Mouse (Mus musculus) kidney, embryonic 16.5 days (tissue): ENCODE data around the gene Nepn. TPM values are rescaled to one million over a fixed set of nuclear protein-coding genes. Genes with fewer than 3 reads are reported as not detected.
A peak's percentile ranks its signal among the peaks of the same experiment; 100 is the strongest.

Source experiments
- ATAC-seq: fragments of 200-750 bp; cut with Nextera tagmentation; 2 replicates; pipeline ENCODE4 v1.8.0; 2017; ENCODE audit warnings: moderate TSS enrichment; ENCODE audit not compliant: low FRiP score, low TSS enrichment
- H3K27ac ChIP-seq: fragments of 300-500 bp; sonication (generic); 2 replicates; pipeline ENCODE4 v1.5.1; 2014; ENCODE audit warnings: low read length
- H3K27me3 ChIP-seq: fragments of 300-500 bp; sonication (generic); 2 replicates; pipeline ENCODE4 v1.6.1; 2014; ENCODE audit warnings: low read length, control low read depth, mixed read lengths; ENCODE audit not compliant: insufficient read depth
- H3K36me3 ChIP-seq: fragments of 300-500 bp; sonication (generic); 2 replicates; pipeline ENCODE4 v1.6.1; 2014; ENCODE audit warnings: low read length, control low read depth, mixed read lengths; ENCODE audit not compliant: insufficient read depth
- H3K4me1 ChIP-seq: fragments of 300-500 bp; sonication (generic); 2 replicates; pipeline ENCODE4 v1.6.1; 2014; ENCODE audit warnings: low read length, control low read depth, mixed read lengths; ENCODE audit not compliant: insufficient read depth
- H3K4me2 ChIP-seq: fragments of 300-500 bp; sonication (generic); replicated peaks from 2 replicates; pipeline ENCODE4 v1.6.1; 2014; ENCODE audit warnings: low read depth, low read length
- H3K4me3 ChIP-seq: fragments of 300-500 bp; sonication (generic); 2 replicates; pipeline ENCODE4 v1.5.1; 2014; ENCODE audit warnings: mild to moderate bottlenecking, low read length
- H3K9ac ChIP-seq: fragments of 300-500 bp; sonication (generic); replicated peaks from 2 replicates; pipeline ENCODE4 v1.6.1; 2014; ENCODE audit warnings: low read length
- H3K9me3 ChIP-seq: fragments of 300-500 bp; sonication (generic); 2 replicates; pipeline ENCODE4 v1.6.1; 2016; ENCODE audit warnings: low read length, control low read depth
- WGBS: fragments of 180-500 bp; shearing (Covaris S2); extraction: QIAGEN DNeasy Blood & Tissue Kit; methylation state at CpG from one replicate; pipeline ENCODE4 v1.1.7; 2014; 5-methylcytosine and 5-hydroxymethylcytosine counted together
- polyA plus RNA-seq: library from polyadenylated mRNA; unstranded; fragments of >200 nt; fragmentation: Nextera tagmentation; extraction: Ambion mirVana; gene quantifications from 2 replicates; pipeline ENCODE4 v1.2.1, GENCODE M21; 2015

Nepn gene
- polyA plus RNA-seq, 1 experiment from 2014 or later = 0.35 TPM

DNA sequence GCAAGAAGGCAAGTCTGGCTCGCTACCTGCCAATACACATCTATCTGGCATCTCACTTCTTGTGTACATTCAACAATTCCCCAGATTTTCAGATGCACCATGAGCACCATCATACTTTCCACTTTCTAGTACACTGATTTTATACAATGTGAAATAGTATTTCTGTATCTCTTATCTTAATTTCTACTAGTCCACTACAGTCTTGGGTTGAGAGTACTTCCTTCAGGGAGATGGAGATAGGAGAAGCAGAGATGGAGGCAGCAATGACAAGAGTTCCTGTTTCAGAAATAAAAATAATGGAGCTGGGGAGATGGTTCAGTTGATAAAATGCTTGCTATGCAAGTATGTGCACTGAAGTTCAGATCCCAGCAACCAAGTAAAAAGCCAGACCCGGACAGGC lies 11.0 kb upstream of the Nepn start:
- Histone ChIP-seq H3K4me2 (no peak overlapping the region), H3K4me1 (peaks cover 17% of the 10 kb centered on the region), H3K36me3 (no peaks in the 10 kb centered on the region), H3K27ac (no peak overlapping the region), H3K9me3 (no peaks in the 10 kb centered on the region), H3K27me3 (no peaks in the 10 kb centered on the region), H3K4me3 (no peak overlapping the region), H3K9ac (no peak overlapping the region)
- WGBS = 83% methylated on average over 2 of the region's 2 CpGs
- no peak for ATAC-seq

DNA sequence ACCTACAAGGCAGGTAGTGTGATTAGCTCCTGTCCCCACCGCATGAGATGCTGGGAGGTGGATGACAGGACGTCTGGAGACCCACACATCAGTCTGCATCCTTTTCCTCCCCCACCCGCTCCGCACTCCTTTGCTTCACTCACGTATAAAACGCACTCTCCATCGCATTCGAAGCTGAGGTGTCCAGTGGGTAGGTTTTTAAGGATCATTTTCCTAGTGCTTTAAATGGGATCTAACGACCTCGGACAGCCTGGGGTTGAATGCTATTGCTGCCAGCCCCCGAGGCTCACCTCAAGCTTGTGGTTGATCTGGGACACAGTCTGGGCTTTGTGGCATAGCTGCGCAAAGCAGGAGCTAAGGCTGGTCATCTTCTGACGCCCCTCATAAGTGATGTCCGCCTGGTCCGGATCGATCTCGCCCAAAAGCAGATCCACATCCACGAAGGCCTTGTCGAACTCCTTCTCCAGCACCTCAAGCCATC lies 7.4 kb upstream of the Nepn start:
- no peaks in the 10 kb centered on the region for H3K36me3 ChIP-seq
- peaks cover 22% of the 10 kb centered on the region for H3K4me1 ChIP-seq
- no peaks in the 10 kb centered on the region for H3K9me3 ChIP-seq
- ATAC-seq = peak; percentile 62
- H3K27ac ChIP-seq = peak overlapping the region; percentile 99
- WGBS = under 1% methylated on average over 19 of the region's 19 CpGs
- H3K27me3 ChIP-seq = no peaks in the 10 kb centered on the region
- peak overlapping the region; percentile 90 for H3K4me3 ChIP-seq
- peak overlapping the region; percentile 89 for H3K4me2 ChIP-seq
- H3K9ac ChIP-seq = peak overlapping the region; percentile 94

DNA sequence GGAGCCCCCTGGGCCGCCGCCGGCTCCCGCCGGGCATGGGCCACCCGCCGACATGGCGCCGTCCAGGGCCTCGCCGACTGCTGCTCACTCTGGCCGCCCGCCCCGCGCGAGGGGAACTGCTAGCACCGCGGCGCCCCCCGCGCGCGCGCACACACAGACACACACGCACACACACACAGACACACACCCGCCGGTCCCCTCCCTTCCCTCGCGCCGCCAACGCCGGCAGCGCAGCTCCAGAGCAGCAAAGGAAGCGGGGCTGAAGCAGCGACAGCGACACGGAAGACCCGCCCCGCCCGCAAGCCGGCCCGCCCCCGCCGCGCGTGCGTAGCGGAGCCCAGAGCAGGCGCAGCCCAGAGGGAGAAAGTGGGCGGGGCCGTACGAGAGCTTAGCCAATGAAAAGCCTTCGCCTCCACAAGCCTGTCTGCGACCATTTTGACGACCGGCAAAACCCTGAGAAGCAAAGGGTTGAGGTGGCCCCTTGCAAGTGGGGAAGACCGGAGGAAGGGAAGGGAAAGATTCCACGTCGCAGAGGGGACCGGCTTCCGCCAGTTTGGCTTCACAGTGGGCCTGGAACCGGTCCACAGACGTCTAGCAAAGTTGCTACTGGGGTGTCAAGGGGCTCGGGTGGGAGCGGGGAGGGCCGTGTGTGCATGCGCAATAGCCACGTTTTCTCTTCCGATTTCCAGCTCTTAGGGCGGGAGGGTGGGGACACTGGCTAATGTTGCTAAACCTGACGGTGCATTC lies 6.8 kb upstream of the Nepn start, which contains the start of gene Gopc:
TSS of gene Gopc (minus strand) at position 280 of the 747 bp plus-strand sequence.
- WGBS = under 1% methylated on average over 57 of the region's 71 CpGs
- Histone ChIP-seq H3K9ac (peak within 1 kb of the TSS; percentile 94), H3K36me3 (no peaks in the 10 kb centered on the region), H3K9me3 (no peaks in the 10 kb centered on the region), H3K27me3 (no peaks in the 10 kb centered on the region), H3K4me1 (peaks cover 22% of the 10 kb centered on the region), H3K4me2 (peak within 1 kb of the TSS; percentile 89), H3K4me3 (peak within 1 kb of the TSS; percentile 90), H3K27ac (peak within 1 kb of the TSS; percentile 99)
- ATAC-seq = peak; percentile 98

DNA sequence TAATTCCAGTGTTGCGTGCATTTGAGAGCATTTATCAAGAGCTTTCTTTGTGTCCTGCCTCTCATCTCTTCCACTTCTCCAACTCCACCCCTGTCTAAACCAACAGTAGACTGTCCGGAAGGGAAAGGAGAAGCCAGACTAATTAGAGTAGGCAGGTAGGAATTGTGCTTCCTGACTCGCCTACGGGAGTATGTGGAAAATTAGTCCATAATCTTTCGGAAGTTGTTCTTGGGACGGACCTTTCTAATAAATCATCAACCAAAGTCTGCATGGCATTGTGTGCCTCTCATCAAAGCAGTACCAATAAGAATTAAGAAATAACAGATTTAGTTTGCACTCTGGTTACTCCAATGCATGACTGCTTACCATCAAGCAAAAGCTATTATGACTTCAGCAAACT lies 5.8 kb upstream of the Nepn start:
- no peak for ATAC-seq
- Histone ChIP-seq H3K9ac (peak overlapping the region; percentile 94; the same call in 1 of the 2 replicates), H3K27me3 (no peaks in the 10 kb centered on the region), H3K4me2 (peak overlapping the region; percentile 84), H3K9me3 (no peaks in the 10 kb centered on the region), H3K27ac (peak overlapping the region; percentile 99), H3K4me1 (peaks cover 20% of the 10 kb centered on the region), H3K4me3 (peak overlapping the region; percentile 90), H3K36me3 (no peaks in the 10 kb centered on the region)
- 61% methylated on average over 6 of the region's 6 CpGs for WGBS

DNA sequence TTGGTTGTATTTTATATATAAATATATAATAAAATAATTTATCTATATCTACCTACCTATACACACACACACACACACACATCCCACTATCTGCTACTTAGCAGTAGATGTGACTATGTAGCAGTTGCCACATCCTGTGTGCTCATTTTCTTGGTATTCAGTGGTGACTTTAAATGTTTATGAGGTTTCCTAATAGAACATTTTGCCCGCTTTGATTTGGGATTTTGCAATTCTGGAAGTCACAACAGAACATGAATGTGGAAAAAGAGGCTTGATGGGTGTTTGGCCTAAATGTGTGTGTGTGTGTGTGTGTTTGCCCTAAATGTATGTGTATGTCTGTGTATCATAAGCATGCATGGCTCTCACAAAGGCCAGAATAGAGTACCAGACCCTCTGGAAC lies 5.2 kb upstream of the Nepn start:
- Histone ChIP-seq H3K27me3 (no peaks in the 10 kb centered on the region), H3K4me1 (peaks cover 18% of the 10 kb centered on the region), H3K27ac (no peak overlapping the region), H3K36me3 (no peaks in the 10 kb centered on the region), H3K9ac (no peak overlapping the region), H3K4me3 (no peak overlapping the region), H3K9me3 (no peaks in the 10 kb centered on the region), H3K4me2 (no peak overlapping the region; the same call in 1 of the 2 replicates)
- no peak for ATAC-seq
- 87% methylated on average over 1 of the region's 1 CpGs for WGBS

DNA sequence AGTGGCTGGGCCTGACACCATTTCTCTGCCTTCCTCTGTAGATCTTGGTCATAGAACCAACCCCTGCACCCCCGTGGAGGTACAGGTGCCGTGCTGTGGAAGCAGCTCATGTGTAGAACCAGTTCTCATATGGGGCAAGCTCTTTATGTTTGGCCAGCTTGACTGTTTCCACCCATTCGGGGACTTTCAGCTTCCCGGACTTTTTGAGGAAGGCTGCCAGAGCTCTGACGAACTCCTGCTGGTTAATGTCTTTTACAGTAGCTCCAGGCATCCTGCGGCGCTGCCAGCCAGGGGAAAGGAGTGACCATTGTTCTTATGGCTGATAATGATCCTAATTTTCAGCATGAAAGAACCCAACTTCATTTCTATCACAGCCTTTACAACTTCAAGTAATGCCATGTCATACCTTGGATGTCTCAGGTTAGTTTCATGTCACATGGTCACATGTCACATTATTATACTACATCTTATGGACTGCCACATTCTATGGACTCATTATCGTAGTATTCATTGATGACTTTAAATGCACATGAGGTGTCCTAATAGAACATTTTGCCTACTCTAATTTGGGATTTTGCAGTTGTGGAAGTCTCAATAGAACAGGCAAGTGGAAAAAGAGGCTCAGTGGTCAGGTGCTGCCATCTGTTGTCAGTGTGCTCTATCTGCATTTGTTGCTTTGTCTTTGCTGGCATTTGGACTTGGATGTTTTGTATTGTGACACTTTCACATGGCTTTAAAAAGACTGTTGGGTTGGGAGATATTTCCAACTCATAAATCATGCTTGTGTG lies 3.8 kb upstream of the Nepn start:
- 39% methylated on average over 8 of the region's 8 CpGs for WGBS
- ATAC-seq = no peak
- no peak overlapping the region for H3K9ac ChIP-seq

DNA sequence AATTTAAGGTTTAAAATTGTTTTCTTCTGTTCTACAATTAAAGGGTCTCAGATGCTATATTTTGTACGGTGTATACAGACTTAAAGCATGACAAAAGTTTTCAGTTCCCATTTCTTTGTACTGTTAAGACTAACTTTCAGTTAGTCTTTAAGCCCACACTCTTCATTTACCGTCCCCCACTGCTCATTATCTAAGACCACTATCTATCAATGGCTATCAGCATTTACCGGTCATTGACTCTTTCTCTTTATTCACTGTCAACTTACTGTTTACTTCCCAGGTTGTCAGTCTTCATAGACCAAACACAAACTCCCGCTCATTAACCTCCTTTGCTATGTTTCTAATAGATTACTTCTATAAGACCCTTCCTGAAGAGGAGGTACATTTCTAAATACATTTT lies 1.6 kb upstream of the Nepn start:
- Histone ChIP-seq H3K4me3 (no peak overlapping the region), H3K36me3 (no peaks in the 10 kb centered on the region), H3K4me1 (peaks cover 9% of the 10 kb centered on the region), H3K9me3 (no peaks in the 10 kb centered on the region), H3K9ac (no peak overlapping the region), H3K4me2 (no peak overlapping the region), H3K27ac (no peak overlapping the region), H3K27me3 (no peaks in the 10 kb centered on the region)
- 78% methylated on average over 4 of the region's 4 CpGs for WGBS
- ATAC-seq = no peak

More for the DNA sequence above, 3.8 kb upstream of the Nepn start:
- Histone ChIP-seq H3K27me3 (no peaks in the 10 kb centered on the region), H3K27ac (no peak overlapping the region), H3K36me3 (no peaks in the 10 kb centered on the region), H3K4me2 (no peak overlapping the region), H3K4me1 (peaks cover 12% of the 10 kb centered on the region), H3K9me3 (no peaks in the 10 kb centered on the region), H3K4me3 (no peak overlapping the region)

DNA sequence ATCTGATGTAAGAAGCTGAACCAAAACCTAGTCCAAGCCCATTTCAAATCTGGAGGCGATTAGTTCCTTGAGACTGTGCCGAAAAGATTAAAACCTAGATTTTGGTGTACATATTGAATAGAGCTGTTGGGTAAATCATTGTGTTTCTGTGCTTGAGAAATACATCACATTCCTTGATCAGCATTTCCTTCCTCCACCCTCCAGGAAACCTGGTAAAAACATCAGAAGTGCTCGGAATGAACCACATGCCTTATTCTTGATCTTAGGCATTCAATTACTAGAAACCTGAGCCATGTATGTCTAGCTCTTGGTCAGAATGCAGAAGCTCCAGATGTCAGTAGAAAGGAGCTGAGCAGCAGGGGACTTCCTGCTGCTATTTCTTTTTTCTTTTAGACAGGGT lies 666 bp downstream of the Nepn start:
- ATAC-seq = no peak
- Histone ChIP-seq H3K27ac (no peak overlapping the region), H3K4me2 (no peak overlapping the region), H3K27me3 (no peaks in the 10 kb centered on the region), H3K9me3 (no peaks in the 10 kb centered on the region), H3K4me1 (no peaks in the 10 kb centered on the region), H3K4me3 (no peak overlapping the region), H3K36me3 (no peaks in the 10 kb centered on the region), H3K9ac (no peak overlapping the region)
- 65% methylated on average over 3 of the region's 3 CpGs for WGBS

DNA sequence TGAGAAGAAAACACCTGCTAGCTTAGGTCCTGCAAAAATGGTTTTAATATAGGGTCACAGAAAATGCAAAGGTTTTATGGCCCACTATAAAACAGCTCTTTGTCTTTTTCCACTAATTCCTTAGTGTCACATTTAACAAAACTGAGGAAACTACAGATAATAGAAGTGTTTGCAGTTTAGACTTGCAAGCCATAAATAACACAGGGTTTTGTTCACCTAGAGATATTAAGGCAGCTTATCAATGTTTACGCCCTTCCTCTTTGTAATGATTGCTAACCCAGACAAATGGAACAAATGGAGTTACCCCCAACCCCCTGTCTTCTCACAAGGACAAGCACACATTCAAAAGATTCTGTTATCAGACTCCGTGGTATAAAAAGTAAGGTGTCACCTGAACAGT lies 2.4 kb downstream of the Nepn start:
- no peak for ATAC-seq
- Histone ChIP-seq H3K36me3 (no peaks in the 10 kb centered on the region), H3K9me3 (no peaks in the 10 kb centered on the region), H3K4me3 (no peak overlapping the region), H3K4me2 (no peak overlapping the region), H3K27ac (no peak overlapping the region), H3K4me1 (no peaks in the 10 kb centered on the region), H3K9ac (no peak overlapping the region), H3K27me3 (no peaks in the 10 kb centered on the region)
- WGBS = 79% methylated on average over 2 of the region's 2 CpGs

DNA sequence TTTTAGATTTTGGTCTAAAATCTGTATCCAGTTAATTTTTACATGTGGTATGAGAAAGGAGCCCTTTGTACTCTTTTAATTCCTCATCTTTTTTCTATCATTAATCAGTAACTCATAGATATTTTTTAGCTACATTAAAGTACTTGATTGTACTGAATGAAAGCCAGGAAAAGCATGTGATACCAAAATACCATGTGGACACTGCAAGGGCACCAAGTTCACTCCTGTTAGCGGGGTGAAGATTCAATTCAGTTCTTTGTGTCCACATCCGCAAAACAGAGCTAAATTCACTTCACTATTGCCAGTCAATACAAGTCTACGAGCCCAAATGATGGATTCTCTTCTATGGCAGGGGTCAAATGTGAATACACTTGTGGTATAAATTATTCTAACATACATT lies 7.9 kb downstream of the Nepn start:
- Histone ChIP-seq H3K4me3 (no peak overlapping the region), H3K9ac (no peak overlapping the region), H3K36me3 (no peaks in the 10 kb centered on the region), H3K4me1 (no peaks in the 10 kb centered on the region), H3K27me3 (no peaks in the 10 kb centered on the region), H3K4me2 (no peak overlapping the region), H3K27ac (no peak overlapping the region), H3K9me3 (no peaks in the 10 kb centered on the region)
- whole genome bisulfite sequencing = 90% methylated on average over 3 of the region's 3 CpGs
- no peak for ATAC-seq
